Mouse (Mus musculus): Measurements from ENCODE around the gene Mylpf. TPM values are rescaled to one million over a fixed set of nuclear protein-coding genes. Genes with fewer than 3 reads are reported as not detected.

Gene Mylpf
- polyA plus RNA-seq, 1 experiment, result 90.1 TPM

- DNase-seq, result peak; percentile 48
- Histone ChIP-seq H3K27ac (ENCODE audit: insufficient read depth, low read depth, low read length) (no peak overlapping the region), H3K4me1 (ENCODE audit: control insufficient read depth, insufficient read depth, low read length) (no peaks in the 10 kb centered on the region), H3K4me3 (ENCODE audit: insufficient read depth, low read depth, low read length) (no peak overlapping the region), H3K36me3 (ENCODE audit: control insufficient read depth, insufficient read depth, low read length) (no peaks in the 10 kb centered on the region), H3K27me3 (replicated peaks; ENCODE audit: control insufficient read depth, insufficient read depth, low read length) (no peaks in the 10 kb centered on the region)
- WGBS, result 50% methylated on average over 8 of the region's 8 CpGs
- TF ChIP-seq POLR2A (IDR thresholded peaks at IDR 0.05; ENCODE audit: low read depth, low read length) (no peak), CTCF (conservative IDR thresholded peaks at IDR 0.05; ENCODE audit: insufficient read depth, insufficient read length, low read depth, low read length) (no peak)
Measured at GRCm38 (mm10) chr7:127183345-127183744, 25.3 kb upstream of the Mylpf start.

GRCm38 (mm10) chr7:127183828-127184227 is 24.9 kb upstream of the Mylpf start:
- no peaks in the 10 kb centered on the region for H3K36me3 ChIP-seq (ENCODE audit: control insufficient read depth, insufficient read depth, low read length)
- H3K4me3 ChIP-seq (ENCODE audit: insufficient read depth, low read depth, low read length), result no peak overlapping the region
- no peaks in the 10 kb centered on the region for H3K4me1 ChIP-seq (ENCODE audit: control insufficient read depth, insufficient read depth, low read length)
- TF ChIP-seq POLR2A (IDR thresholded peaks at IDR 0.05; ENCODE audit: low read depth, low read length), result no peak
- peak; percentile 66 for TF ChIP-seq CTCF (conservative IDR thresholded peaks at IDR 0.05; ENCODE audit: insufficient read depth, insufficient read length, low read depth, low read length)
- no peak overlapping the region for H3K27ac ChIP-seq (ENCODE audit: insufficient read depth, low read depth, low read length)
- 65% methylated on average over 6 of the region's 6 CpGs for WGBS
- no peaks in the 10 kb centered on the region for H3K27me3 ChIP-seq (replicated peaks; ENCODE audit: control insufficient read depth, insufficient read depth, low read length)
- DNase-seq, result peak; percentile 50

GRCm38 (mm10) chr7:127184720-127185119 is 24.0 kb upstream of the Mylpf start:
- Histone ChIP-seq H3K36me3 (ENCODE audit: control insufficient read depth, insufficient read depth, low read length) (no peaks in the 10 kb centered on the region), H3K27ac (ENCODE audit: insufficient read depth, low read depth, low read length) (no peak overlapping the region), H3K27me3 (replicated peaks; ENCODE audit: control insufficient read depth, insufficient read depth, low read length) (no peaks in the 10 kb centered on the region), H3K4me3 (ENCODE audit: insufficient read depth, low read depth, low read length) (no peak overlapping the region), H3K4me1 (ENCODE audit: control insufficient read depth, insufficient read depth, low read length) (no peaks in the 10 kb centered on the region)
- TF ChIP-seq CTCF (conservative IDR thresholded peaks at IDR 0.05; ENCODE audit: insufficient read depth, insufficient read length, low read depth, low read length), result no peak
- TF ChIP-seq POLR2A (IDR thresholded peaks at IDR 0.05; ENCODE audit: low read depth, low read length), result no peak
- no peak for DNase-seq
- WGBS, result 33% methylated on average over 1 of the region's 1 CpGs

GRCm38 (mm10) chr7:127185601-127186000 is 23.1 kb upstream of the Mylpf start:
- no peak overlapping the region for H3K27ac ChIP-seq (ENCODE audit: insufficient read depth, low read depth, low read length)
- no peak for DNase-seq

GRCm38 (mm10) chr7:127187351-127187750 is 21.3 kb upstream of the Mylpf start:
- H3K27ac ChIP-seq (ENCODE audit: insufficient read depth, low read depth, low read length), result no peak overlapping the region
- no peaks in the 10 kb centered on the region for H3K36me3 ChIP-seq (ENCODE audit: control insufficient read depth, insufficient read depth, low read length)
- TF ChIP-seq POLR2A (IDR thresholded peaks at IDR 0.05; ENCODE audit: low read depth, low read length) (no peak), CTCF (conservative IDR thresholded peaks at IDR 0.05; ENCODE audit: insufficient read depth, insufficient read length, low read depth, low read length) (no peak)
- H3K4me3 ChIP-seq (ENCODE audit: insufficient read depth, low read depth, low read length), result no peak overlapping the region
- WGBS, result 79% methylated on average over 10 of the region's 10 CpGs
- H3K4me1 ChIP-seq (ENCODE audit: control insufficient read depth, insufficient read depth, low read length), result no peaks in the 10 kb centered on the region
- no peaks in the 10 kb centered on the region for H3K27me3 ChIP-seq (replicated peaks; ENCODE audit: control insufficient read depth, insufficient read depth, low read length)
- no peak for DNase-seq

More at GRCm38 (mm10) chr7:127185601-127186000, 23.1 kb upstream of the Mylpf start:
- TF ChIP-seq POLR2A (IDR thresholded peaks at IDR 0.05; ENCODE audit: low read depth, low read length) (no peak), CTCF (conservative IDR thresholded peaks at IDR 0.05; ENCODE audit: insufficient read depth, insufficient read length, low read depth, low read length) (peak; percentile 38; the same call in 1 of the 2 replicates)
- Histone ChIP-seq H3K4me3 (ENCODE audit: insufficient read depth, low read depth, low read length) (no peak overlapping the region), H3K4me1 (ENCODE audit: control insufficient read depth, insufficient read depth, low read length) (no peaks in the 10 kb centered on the region), H3K27me3 (replicated peaks; ENCODE audit: control insufficient read depth, insufficient read depth, low read length) (no peaks in the 10 kb centered on the region), H3K36me3 (ENCODE audit: control insufficient read depth, insufficient read depth, low read length) (no peaks in the 10 kb centered on the region)
- WGBS, result 66% methylated on average over 3 of the region's 3 CpGs

GRCm38 (mm10) chr7:127188305-127189276 is 20.1 kb upstream of the Mylpf start:
- no peaks in the 10 kb centered on the region for H3K27me3 ChIP-seq (replicated peaks; ENCODE audit: control insufficient read depth, insufficient read depth, low read length)
- peaks cover 3% of the 10 kb centered on the region; the same call in 1 of the 2 replicates for H3K4me1 ChIP-seq (ENCODE audit: control insufficient read depth, insufficient read depth, low read length)
- no peak overlapping the region for H3K27ac ChIP-seq (ENCODE audit: insufficient read depth, low read depth, low read length)
- 73% methylated on average over 17 of the region's 17 CpGs for WGBS
- no peak for DNase-seq
- H3K36me3 ChIP-seq (ENCODE audit: control insufficient read depth, insufficient read depth, low read length), result no peaks in the 10 kb centered on the region
- TF ChIP-seq CTCF (conservative IDR thresholded peaks at IDR 0.05; ENCODE audit: insufficient read depth, insufficient read length, low read depth, low read length) (no peak), POLR2A (IDR thresholded peaks at IDR 0.05; ENCODE audit: low read depth, low read length) (no peak)
- no peak overlapping the region for H3K4me3 ChIP-seq (ENCODE audit: insufficient read depth, low read depth, low read length)

- no peaks in the 10 kb centered on the region for H3K27me3 ChIP-seq (replicated peaks; ENCODE audit: control insufficient read depth, insufficient read depth, low read length)
- WGBS, result 78% methylated on average over 6 of the region's 6 CpGs
- H3K27ac ChIP-seq (ENCODE audit: insufficient read depth, low read depth, low read length), result no peak overlapping the region
- H3K36me3 ChIP-seq (ENCODE audit: control insufficient read depth, insufficient read depth, low read length), result no peaks in the 10 kb centered on the region
- no peak for DNase-seq
- no peak overlapping the region for H3K4me3 ChIP-seq (ENCODE audit: insufficient read depth, low read depth, low read length)
- peaks cover 9% of the 10 kb centered on the region for H3K4me1 ChIP-seq (ENCODE audit: control insufficient read depth, insufficient read depth, low read length)
- no peak for TF ChIP-seq POLR2A (IDR thresholded peaks at IDR 0.05; ENCODE audit: low read depth, low read length)
- no peak for TF ChIP-seq CTCF (conservative IDR thresholded peaks at IDR 0.05; ENCODE audit: insufficient read depth, insufficient read length, low read depth, low read length)
Measured at GRCm38 (mm10) chr7:127190672-127191071, 18.0 kb upstream of the Mylpf start.
